Mouse (Mus musculus): ENCODE results near the gene Tbc1d2.
A peak's percentile ranks its signal among the peaks of the same experiment; 100 is the strongest.
"Not testable (repeated sequence)": the region's sequence is repeated elsewhere in the genome, so short reads cannot be mapped to it uniquely, and the experiment has no call there.

Tbc1d2 gene

GRCm38 (mm10) chr4:46585811-46586190 lies 64.2 kb downstream of the Tbc1d2 start:
- no peak for DNase-seq (ENCODE audit: low read depth, low spot score)
- no peaks in the 10 kb centered on the region for H3K36me3 ChIP-seq (ENCODE audit: control insufficient read depth, insufficient read depth, low read length, poor library complexity, severe bottlenecking)

GRCm38 (mm10) chr4:46585041-46585810 lies 64.8 kb downstream of the Tbc1d2 start:
- H3K36me3 ChIP-seq (ENCODE audit: control insufficient read depth, insufficient read depth, low read length, poor library complexity, severe bottlenecking): no peaks in the 10 kb centered on the region
- no peak for DNase-seq (ENCODE audit: low read depth, low spot score)
- no peaks in the 10 kb centered on the region for H3K27me3 ChIP-seq (ENCODE audit: control insufficient read depth, insufficient read depth, low read length, poor library complexity, severe bottlenecking)

More at GRCm38 (mm10) chr4:46585811-46586190, 64.2 kb downstream of the Tbc1d2 start:
- no peaks in the 10 kb centered on the region for H3K27me3 ChIP-seq (ENCODE audit: control insufficient read depth, insufficient read depth, low read length, poor library complexity, severe bottlenecking)

GRCm38 (mm10) chr4:46584536-46584935 lies 65.5 kb downstream of the Tbc1d2 start:
- not testable (repeated sequence) for H3K36me3 ChIP-seq (ENCODE audit: control insufficient read depth, insufficient read depth, low read length, poor library complexity, severe bottlenecking); H3K27me3 ChIP-seq (ENCODE audit: control insufficient read depth, insufficient read depth, low read length, poor library complexity, severe bottlenecking); DNase-seq (ENCODE audit: low read depth, low spot score)

GRCm38 (mm10) chr4:46584084-46584483 lies 65.9 kb downstream of the Tbc1d2 start:
- DNase-seq (ENCODE audit: low read depth, low spot score); H3K36me3 ChIP-seq (ENCODE audit: control insufficient read depth, insufficient read depth, low read length, poor library complexity, severe bottlenecking); H3K27me3 ChIP-seq (ENCODE audit: control insufficient read depth, insufficient read depth, low read length, poor library complexity, severe bottlenecking): not testable (repeated sequence)

- DNase-seq (ENCODE audit: low read depth, low spot score): not testable (repeated sequence)
Observed at GRCm38 (mm10) chr4:46582024-46582423, 68.0 kb downstream of the Tbc1d2 start.

GRCm38 (mm10) chr4:46581577-46581976 lies 68.4 kb downstream of the Tbc1d2 start:
- H3K36me3 ChIP-seq (ENCODE audit: control insufficient read depth, insufficient read depth, low read length, poor library complexity, severe bottlenecking); H3K27me3 ChIP-seq (ENCODE audit: control insufficient read depth, insufficient read depth, low read length, poor library complexity, severe bottlenecking); DNase-seq (ENCODE audit: low read depth, low spot score): not testable (repeated sequence)

More at GRCm38 (mm10) chr4:46582024-46582423, 68.0 kb downstream of the Tbc1d2 start:
- not testable (repeated sequence) for H3K36me3 ChIP-seq (ENCODE audit: control insufficient read depth, insufficient read depth, low read length, poor library complexity, severe bottlenecking); H3K27me3 ChIP-seq (ENCODE audit: control insufficient read depth, insufficient read depth, low read length, poor library complexity, severe bottlenecking)

GRCm38 (mm10) chr4:46580799-46581243 lies 69.2 kb downstream of the Tbc1d2 start:
- peak; percentile 63 for DNase-seq (ENCODE audit: low read depth, low spot score)
- H3K36me3 ChIP-seq (ENCODE audit: control insufficient read depth, insufficient read depth, low read length, poor library complexity, severe bottlenecking); H3K27me3 ChIP-seq (ENCODE audit: control insufficient read depth, insufficient read depth, low read length, poor library complexity, severe bottlenecking): not testable (repeated sequence)

GRCm38 (mm10) chr4:46578796-46579346 lies 71.1 kb downstream of the Tbc1d2 start:
- not testable (repeated sequence) for H3K27me3 ChIP-seq (ENCODE audit: control insufficient read depth, insufficient read depth, low read length, poor library complexity, severe bottlenecking); H3K36me3 ChIP-seq (ENCODE audit: control insufficient read depth, insufficient read depth, low read length, poor library complexity, severe bottlenecking); DNase-seq (ENCODE audit: low read depth, low spot score)

- Histone ChIP-seq H3K36me3 (ENCODE audit: control insufficient read depth, insufficient read depth, low read length, poor library complexity, severe bottlenecking) (no peaks in the 10 kb centered on the region), H3K27me3 (ENCODE audit: control insufficient read depth, insufficient read depth, low read length, poor library complexity, severe bottlenecking) (no peaks in the 10 kb centered on the region)
- no peak for DNase-seq (ENCODE audit: low read depth, low spot score)
Observed at GRCm38 (mm10) chr4:46578228-46578627, 71.8 kb downstream of the Tbc1d2 start.

- not testable (repeated sequence) for H3K36me3 ChIP-seq (ENCODE audit: control insufficient read depth, insufficient read depth, low read length, poor library complexity, severe bottlenecking); DNase-seq (ENCODE audit: low read depth, low spot score); H3K27me3 ChIP-seq (ENCODE audit: control insufficient read depth, insufficient read depth, low read length, poor library complexity, severe bottlenecking)
Observed at GRCm38 (mm10) chr4:46575509-46576284, 74.3 kb downstream of the Tbc1d2 start.

GRCm38 (mm10) chr4:46574841-46575240 lies 75.2 kb downstream of the Tbc1d2 start:
- Histone ChIP-seq H3K27me3 (ENCODE audit: control insufficient read depth, insufficient read depth, low read length, poor library complexity, severe bottlenecking) (no peaks in the 10 kb centered on the region), H3K36me3 (ENCODE audit: control insufficient read depth, insufficient read depth, low read length, poor library complexity, severe bottlenecking) (no peaks in the 10 kb centered on the region)
- no peak for DNase-seq (ENCODE audit: low read depth, low spot score)

GRCm38 (mm10) chr4:46574024-46574753 lies 75.8 kb downstream of the Tbc1d2 start:
- Histone ChIP-seq H3K27me3 (ENCODE audit: control insufficient read depth, insufficient read depth, low read length, poor library complexity, severe bottlenecking) (no peaks in the 10 kb centered on the region), H3K36me3 (ENCODE audit: control insufficient read depth, insufficient read depth, low read length, poor library complexity, severe bottlenecking) (no peaks in the 10 kb centered on the region)
- peak; percentile 34 for DNase-seq (ENCODE audit: low read depth, low spot score)

GRCm38 (mm10) chr4:46572616-46573015 lies 77.4 kb downstream of the Tbc1d2 start:
- DNase-seq (ENCODE audit: low read depth, low spot score): peak; percentile 55
- peaks cover 3% of the 10 kb centered on the region; the same call in 1 of the 2 replicates for H3K36me3 ChIP-seq (ENCODE audit: control insufficient read depth, insufficient read depth, low read length, poor library complexity, severe bottlenecking)
- no peaks in the 10 kb centered on the region for H3K27me3 ChIP-seq (ENCODE audit: control insufficient read depth, insufficient read depth, low read length, poor library complexity, severe bottlenecking)

GRCm38 (mm10) chr4:46571744-46572143 lies 78.3 kb downstream of the Tbc1d2 start:
- Histone ChIP-seq H3K27me3 (ENCODE audit: control insufficient read depth, insufficient read depth, low read length, poor library complexity, severe bottlenecking) (no peaks in the 10 kb centered on the region), H3K36me3 (ENCODE audit: control insufficient read depth, insufficient read depth, low read length, poor library complexity, severe bottlenecking) (peaks cover 3% of the 10 kb centered on the region; the same call in 1 of the 2 replicates)
- no peak for DNase-seq (ENCODE audit: low read depth, low spot score)

Data from splenic B cell, adult 2 months (primary cell).